Mouse (Mus musculus) kidney, postnatal 0 days (tissue): ENCODE measurements around the gene Scn8a. TPM values are rescaled to one million over a fixed set of nuclear protein-coding genes. Genes with fewer than 3 reads are reported as not detected.
A peak's percentile ranks its signal among the peaks of the same experiment; 100 is the strongest.

Source experiments
- ATAC-seq: fragments of 200-750 bp; cut with Nextera tagmentation; replicated peaks from 2 replicates; pipeline ENCODE4 v1.8.0; 2017; ENCODE audit warnings: low read depth, moderate number of reproducible peaks, moderate TSS enrichment, moderate library complexity; ENCODE audit not compliant: low FRiP score
- DNase-seq: peaks from one replicate; pipeline ENCODE4 v3.0.0-alpha.2; 2016; ENCODE audit warnings: low spot score
- H3K27ac ChIP-seq: fragments of 300-500 bp; sonication (generic); 2 replicates; pipeline ENCODE4 v1.5.1; 2014; ENCODE audit warnings: mild to moderate bottlenecking
- H3K27me3 ChIP-seq: fragments of 300-500 bp; sonication (generic); 2 replicates; pipeline ENCODE4 v1.6.1; 2014; ENCODE audit warnings: low read length, mixed read lengths; ENCODE audit not compliant: insufficient read depth
- H3K36me3 ChIP-seq: fragments of 300-500 bp; sonication (generic); 2 replicates; pipeline ENCODE4 v1.6.1; 2014; ENCODE audit warnings: low read length, mixed read lengths; ENCODE audit not compliant: insufficient read depth
- H3K4me1 ChIP-seq: fragments of 300-500 bp; sonication (generic); replicated peaks from 2 replicates; pipeline ENCODE4 v1.6.1; 2014; ENCODE audit warnings: antibody characterized with exemption, low read length, mixed read lengths; ENCODE audit not compliant: insufficient read depth
- H3K4me2 ChIP-seq: fragments of 300-500 bp; sonication (generic); 2 replicates; pipeline ENCODE4 v1.6.1; 2014; ENCODE audit warnings: mild to moderate bottlenecking, low read length, moderate library complexity, mixed read lengths
- H3K4me3 ChIP-seq: fragments of 300-500 bp; sonication (generic); replicated peaks from 2 replicates; pipeline ENCODE4 v1.5.1; 2014; ENCODE audit warnings: low read depth, low read length
- H3K9ac ChIP-seq: fragments of 300-500 bp; sonication (generic); 2 replicates; pipeline ENCODE4 v1.6.1; 2014; ENCODE audit warnings: low read depth, low read length
- H3K9me3 ChIP-seq: fragments of 300-500 bp; sonication (generic); replicated peaks from 2 replicates; pipeline ENCODE4 v1.6.1; 2016; ENCODE audit warnings: low read length, inconsistent platforms, mixed read lengths
- CTCF ChIP-seq: IDR thresholded peaks from 2 replicates; pipeline ENCODE4 v1.5.1; 2016; ENCODE audit warnings: antibody characterized with exemption, low read depth, mild to moderate bottlenecking, moderate library complexity
- WGBS: fragments of 180-500 bp; shearing (Covaris S2); extraction: QIAGEN DNeasy Blood & Tissue Kit; methylation state at CpG from one replicate; pipeline ENCODE4 v1.1.7; 2014; 5-methylcytosine and 5-hydroxymethylcytosine counted together
- polyA plus RNA-seq: library from polyadenylated mRNA; unstranded; fragments of >200 nt; fragmentation: Nextera tagmentation; extraction: Ambion mirVana; gene quantifications from 2 replicates; pipeline ENCODE4 v1.2.1, GENCODE M21; 2015

Scn8a gene
- polyA plus RNA-seq, 1 experiment from 2014 or later: 5.9 TPM

DNA sequence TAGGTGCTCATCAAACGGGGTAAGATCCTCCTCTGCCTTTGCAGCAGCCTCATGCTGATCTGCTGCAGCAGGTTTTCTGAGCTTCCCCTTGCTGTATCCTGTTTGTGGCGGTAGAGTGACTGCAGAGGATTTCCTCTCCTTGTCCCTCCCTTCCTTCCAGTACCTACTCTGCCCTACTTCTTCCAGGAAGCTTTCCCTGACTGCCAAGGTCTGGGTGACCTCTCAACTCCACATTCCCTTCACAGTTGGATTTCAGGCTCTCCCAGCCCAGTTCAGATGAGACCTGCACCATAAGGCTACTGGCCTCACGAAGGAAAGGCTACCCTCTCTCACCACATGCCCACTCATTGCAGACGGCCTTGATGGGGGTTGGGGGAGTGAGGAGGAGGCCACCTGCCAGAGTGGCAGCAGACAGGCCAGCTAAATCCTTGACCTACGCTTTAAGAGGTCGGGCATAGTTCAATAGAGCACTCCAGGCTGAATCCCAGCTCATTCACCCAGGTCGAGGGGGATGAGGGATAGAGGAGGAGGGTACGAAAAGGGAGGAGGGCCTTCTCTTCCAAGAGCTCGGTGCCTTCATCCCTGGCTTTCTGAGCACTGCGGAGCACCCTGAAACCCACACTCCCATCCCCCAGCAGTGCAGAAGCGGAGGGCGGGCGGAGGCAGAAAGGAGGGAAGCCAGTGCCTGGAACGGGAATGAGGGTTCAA, 222.6 kb downstream of the Scn8a start:
- Histone ChIP-seq H3K36me3 (no peaks in the 10 kb centered on the region), H3K9ac (no peak overlapping the region), H3K27me3 (no peaks in the 10 kb centered on the region), H3K4me3 (no peak overlapping the region), H3K9me3 (no peaks in the 10 kb centered on the region), H3K27ac (peak overlapping the region; percentile 71), H3K4me2 (peak overlapping the region; percentile 42), H3K4me1 (peaks cover 22% of the 10 kb centered on the region)
- DNase-seq (no peak), ATAC-seq (peak; percentile 31; the same call in 1 of the 2 replicates)
- 28% methylated on average over 14 of the region's 14 CpGs for WGBS
- TF ChIP-seq CTCF: no peak

DNA sequence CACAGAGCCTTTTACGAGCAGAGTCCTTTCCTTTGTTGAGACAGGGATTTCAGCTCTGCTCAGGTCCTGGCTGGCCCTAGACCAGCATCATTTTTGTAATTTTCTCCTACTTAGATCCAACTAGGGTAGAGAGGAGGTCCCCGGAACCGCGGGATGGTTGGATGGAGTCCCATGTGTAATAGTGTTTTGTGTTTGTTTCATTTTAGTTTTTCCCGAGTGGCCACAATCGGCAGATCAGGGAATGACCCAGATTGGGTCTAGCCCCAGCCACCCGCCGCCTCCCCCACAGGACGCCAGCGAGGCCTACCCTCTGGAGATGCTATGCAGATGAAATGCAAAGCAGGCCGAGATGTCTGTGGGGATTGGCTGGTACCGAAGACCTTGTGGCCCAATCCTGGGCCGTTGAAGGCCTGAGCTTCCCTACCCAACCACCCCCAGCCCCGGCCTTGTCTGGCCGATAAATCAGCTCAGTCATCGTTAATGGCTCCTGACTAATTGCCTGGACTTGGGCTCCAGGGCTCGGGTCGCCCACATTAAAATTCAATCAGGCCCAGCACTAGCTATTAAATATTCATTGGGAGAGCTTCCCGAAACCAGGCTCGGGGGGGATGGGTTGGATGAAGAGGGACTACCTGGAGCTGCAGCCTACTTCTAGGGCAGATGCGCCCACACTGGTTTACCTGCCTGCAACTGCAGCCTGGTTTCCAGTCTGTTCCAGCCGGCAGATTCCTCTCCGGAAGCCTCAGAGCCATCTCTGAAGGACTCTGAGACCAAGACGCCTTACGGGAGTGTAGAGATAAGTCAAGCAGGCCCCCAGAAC, 223.4 kb downstream of the Scn8a start:
- no peak overlapping the region for H3K9ac ChIP-seq

GRCm38 (mm10) chr15:101093988-101094387, 224.3 kb downstream of the Scn8a start:
- H3K27me3 ChIP-seq: no peaks in the 10 kb centered on the region
- TF ChIP-seq CTCF: no peak
- ATAC-seq (no peak), DNase-seq (no peak)
- H3K4me1 ChIP-seq: peaks cover 32% of the 10 kb centered on the region
- no peaks in the 10 kb centered on the region for H3K36me3 ChIP-seq
- no peak overlapping the region for H3K9ac ChIP-seq
- H3K4me2 ChIP-seq: no peak overlapping the region
- WGBS: 30% methylated on average over 6 of the region's 6 CpGs
- H3K27ac ChIP-seq: no peak overlapping the region
- no peak overlapping the region for H3K4me3 ChIP-seq
- H3K9me3 ChIP-seq: no peaks in the 10 kb centered on the region

More for the DNA sequence above, 223.4 kb downstream of the Scn8a start:
- ATAC-seq: peak; percentile 90
- Histone ChIP-seq H3K4me2 (peak overlapping the region; percentile 42), H3K4me1 (peaks cover 28% of the 10 kb centered on the region), H3K36me3 (no peaks in the 10 kb centered on the region), H3K27ac (peak overlapping the region; percentile 71), H3K4me3 (no peak overlapping the region), H3K9me3 (no peaks in the 10 kb centered on the region), H3K27me3 (no peaks in the 10 kb centered on the region)
- peak; percentile 88 for DNase-seq
- 15% methylated on average over 25 of the region's 25 CpGs for WGBS
- no peak for TF ChIP-seq CTCF

DNA sequence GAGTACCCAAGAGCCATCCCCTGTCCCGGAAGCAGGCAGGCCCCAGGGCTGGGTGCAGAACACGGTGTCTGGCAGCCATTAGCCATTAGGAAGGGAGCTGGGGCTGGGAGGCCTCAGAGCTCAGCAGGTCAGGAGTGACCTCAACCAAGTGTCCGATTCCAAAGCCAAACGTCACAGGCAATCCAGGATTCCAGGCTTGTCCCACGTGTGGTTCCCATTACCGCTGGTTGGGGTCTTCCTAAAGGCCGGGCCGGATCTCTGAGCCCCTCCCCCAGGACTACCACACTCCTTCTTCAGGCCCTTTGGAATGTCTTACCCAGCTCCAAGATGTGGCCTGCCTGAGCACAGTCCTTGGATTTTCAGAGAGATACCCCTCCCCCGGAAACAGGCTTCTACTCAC, 225.3 kb downstream of the Scn8a start:
- Histone ChIP-seq H3K36me3 (no peaks in the 10 kb centered on the region), H3K4me2 (no peak overlapping the region), H3K9me3 (no peaks in the 10 kb centered on the region), H3K27me3 (no peaks in the 10 kb centered on the region), H3K4me1 (peaks cover 32% of the 10 kb centered on the region), H3K9ac (no peak overlapping the region), H3K27ac (0 out of 2 replicates have a peak overlapping the region, but pooled peaks have one; percentile 2), H3K4me3 (no peak overlapping the region)
- DNase-seq: no peak
- ATAC-seq: no peak
- 41% methylated on average over 9 of the region's 9 CpGs for WGBS
- no peak for TF ChIP-seq CTCF

DNA sequence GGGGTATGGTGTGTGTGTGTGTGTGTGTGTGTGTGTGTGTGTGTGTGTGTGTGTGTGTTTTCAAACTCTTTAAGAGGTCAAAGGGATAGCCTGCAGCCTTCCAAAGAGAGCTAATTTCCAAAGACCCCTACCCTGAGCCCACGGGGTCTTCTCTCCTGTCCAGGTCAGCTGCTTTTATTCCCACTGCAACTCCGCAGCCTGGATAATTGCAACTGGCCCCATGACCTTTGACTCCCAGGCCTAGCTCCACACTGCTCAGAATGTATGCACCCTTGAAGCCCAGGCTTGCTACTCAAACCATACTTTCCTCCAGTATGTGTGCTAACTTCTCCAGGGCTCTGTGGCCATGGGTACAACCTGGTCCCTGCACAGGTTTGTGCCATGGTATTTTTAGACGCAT, 225.7 kb downstream of the Scn8a start:
- WGBS: 62% methylated on average over 3 of the region's 3 CpGs
- no peaks in the 10 kb centered on the region for H3K36me3 ChIP-seq
- peaks cover 32% of the 10 kb centered on the region for H3K4me1 ChIP-seq

More for the DNA sequence above, 225.7 kb downstream of the Scn8a start:
- no peak overlapping the region for H3K27ac ChIP-seq
- no peak for ATAC-seq
- H3K9me3 ChIP-seq: no peaks in the 10 kb centered on the region
- no peaks in the 10 kb centered on the region for H3K27me3 ChIP-seq
- no peak overlapping the region for H3K9ac ChIP-seq
- H3K4me3 ChIP-seq: no peak overlapping the region
- DNase-seq: no peak
- TF ChIP-seq CTCF: no peak
- H3K4me2 ChIP-seq: no peak overlapping the region

Other genes with a start within 250 kb of the Scn8a start
- gene Smagp, start 232.9 kb upstream of the Scn8a start, polyA plus RNA-seq: 83.7 and 92.0 TPM in 2 replicates
- gene Bin2, start 200.3 kb upstream of the Scn8a start, polyA plus RNA-seq: 0.93 and 0.97 TPM in 2 replicates
- 50.5 and 58.6 TPM in 2 replicates for gene Cela1, start 181.9 kb upstream of the Scn8a start, polyA plus RNA-seq
- 1.2 and 1.3 TPM in 2 replicates for gene Galnt6, start 140.5 kb upstream of the Scn8a start, polyA plus RNA-seq
- gene Slc4a8, start 108.1 kb upstream of the Scn8a start, polyA plus RNA-seq: 7.5 and 9.5 TPM in 2 replicates
- not detected in 2 replicates for gene Gm47841, start 177.5 kb downstream of the Scn8a start, polyA plus RNA-seq
- gene Fignl2, start 208.7 kb downstream of the Scn8a start, polyA plus RNA-seq: 0.38 and 0.47 TPM in 2 replicates
- not detected in 2 replicates for gene Ankrd33, start 245.9 kb downstream of the Scn8a start, polyA plus RNA-seq